ENCODE assay signal across 9 mouse cellular contexts in genomic region chr15:82167201-82168168, GRCm38 (mm10). TPM values are rescaled to one million over a fixed set of nuclear protein-coding genes. Genes with fewer than 3 reads are reported as not detected.
DNase-seq lines count a peak whose midpoint lies in the region; ATAC-seq and TF ChIP-seq lines count a peak whose summit lies in the region.
"Had no signal": no experiment of that assay in that cellular context is flagged by ENCODE, and none has a peak within 500 bp of the region (broad histone marks: within the 10 kb centered on the region; RNA-seq: fewer than 3 reads in every experiment).

No protein-coding gene starts in this region.

- TF ChIP-seq CTCF in ES-Bruce4 (IDR thresholded peaks at IDR 0.05; ENCODE audit: low read depth, low read length) = no peak

- no peak overlapping the region for H3K4me3 ChIP-seq in heart, embryonic 16.5 days (ENCODE audit: low read length)
- H3K4me3 ChIP-seq in ES-Bruce4 (ENCODE audit: low read depth, low read length) = peak overlapping the region; percentile 19; the same call in 1 of the 2 replicates
- no peak overlapping the region for H3K4me3 ChIP-seq in liver, embryonic 13.5 days (replicated peaks)

- no peak for TF ChIP-seq EP300 in ES-Bruce4 (IDR thresholded peaks at IDR 0.05; ENCODE audit: insufficient read depth, low read depth, low read length)

- ATAC-seq in heart, embryonic 16.5 days (replicated peaks; ENCODE audit: extremely low read depth, insufficient read depth, low FRiP score) = no peak
- no peak for ATAC-seq in liver, embryonic 13.5 days (ENCODE audit: low read depth)

- H3K27me3 ChIP-seq in heart, embryonic 16.5 days (ENCODE audit: control insufficient read depth, insufficient read depth, low read length) = no peaks in the 10 kb centered on the region
- no peaks in the 10 kb centered on the region for H3K27me3 ChIP-seq in ES-Bruce4 (ENCODE audit: control insufficient read depth, insufficient read depth, low read length, poor library complexity, severe bottlenecking)
- no peaks in the 10 kb centered on the region for H3K27me3 ChIP-seq in liver, embryonic 13.5 days

- H3K9ac ChIP-seq in heart, embryonic 16.5 days (ENCODE audit: low read length) = no peak overlapping the region
- peak overlapping the region; percentile 42 for H3K9ac ChIP-seq in ES-Bruce4 (ENCODE audit: low read depth, poor library complexity, severe bottlenecking)
- no peak overlapping the region for H3K9ac ChIP-seq in liver, embryonic 13.5 days

- WGBS in heart, embryonic 16.5 days = 59% methylated on average over 23 of the region's 23 CpGs
- 83% methylated on average over 23 of the region's 23 CpGs for WGBS in liver, embryonic 13.5 days (ENCODE audit: insufficient replicate concordance)

- H3K9me3 ChIP-seq in heart, embryonic 16.5 days (replicated peaks; ENCODE audit: control insufficient read depth, low read length) = no peaks in the 10 kb centered on the region
- no peaks in the 10 kb centered on the region for H3K9me3 ChIP-seq in ES-Bruce4 (replicated peaks; ENCODE audit: control insufficient read depth, insufficient read depth, low read length, poor library complexity, severe bottlenecking)
- H3K9me3 ChIP-seq in liver, embryonic 13.5 days (replicated peaks) = no peaks in the 10 kb centered on the region

- no peak overlapping the region for H3K4me2 ChIP-seq in heart, embryonic 16.5 days (ENCODE audit: low read depth, low read length)
- peak overlapping the region; percentile 47; the same call in 1 of the 2 replicates for H3K4me2 ChIP-seq in liver, embryonic 13.5 days

- no peak for DNase-seq in heart, adult 18-20 months
- DNase-seq in induced T-regulatory cell, adult 2 months (ENCODE audit: low read depth) = peak; percentile 67
- DNase-seq in liver, embryonic 13.5 days = no peak
- DNase-seq in thymus, postnatal 14 days = no peak
- DNase-seq in left cerebral cortex, adult 18-20 months (ENCODE audit: low spot score in 2 of 2) = no peak
- DNase-seq in right cerebral cortex, adult 2 months (ENCODE audit: low spot score in 2 of 2) = no peak
- DNase-seq: layer of hippocampus, adult 9-11 months had no signal

- H3K27ac ChIP-seq in heart, embryonic 16.5 days (ENCODE audit: low read length) = peak overlapping the region; percentile 18
- peak overlapping the region; percentile 47; the same call in 1 of the 2 replicates for H3K27ac ChIP-seq in ES-Bruce4 (ENCODE audit: insufficient read depth, low read length)
- no peak overlapping the region for H3K27ac ChIP-seq in liver, embryonic 13.5 days

- 0 out of 2 replicates have a peak, but pooled peaks cover 10% of the 10 kb centered on the region for H3K36me3 ChIP-seq in heart, embryonic 16.5 days (ENCODE audit: control insufficient read depth, insufficient read depth)
- peaks cover 11% of the 10 kb centered on the region for H3K36me3 ChIP-seq in ES-Bruce4 (ENCODE audit: control insufficient read depth, insufficient read depth, low read length, poor library complexity, severe bottlenecking)
- peaks cover 29% of the 10 kb centered on the region for H3K36me3 ChIP-seq in liver, embryonic 13.5 days

- TF ChIP-seq POLR2A in ES-Bruce4 (IDR thresholded peaks at IDR 0.05; ENCODE audit: insufficient read depth, low read length) = no peak

- H3K4me1 ChIP-seq in heart, embryonic 16.5 days (ENCODE audit: control insufficient read depth, insufficient read depth, low read length) = peaks cover 58% of the 10 kb centered on the region
- peaks cover 2% of the 10 kb centered on the region for H3K4me1 ChIP-seq in ES-Bruce4 (ENCODE audit: control insufficient read depth, insufficient read depth, low read length)
- H3K4me1 ChIP-seq in liver, embryonic 13.5 days (replicated peaks) = peaks cover 69% of the 10 kb centered on the region

RNA-seq across cellular contexts. Expression of gene Srebf2, which starts 20.5 kb away (rescaled TPM):
- polyA plus RNA-seq in heart, embryonic 16.5 days (2015; fragmentation: Nextera tagmentation; extraction: Ambion mirVana) = 91.6 and 92.0 TPM in 2 replicates
- 10 to 100 TPM; 18.2 to 22.1 TPM for total RNA-seq in heart, adult 18-20 months (2021)
- 205 and 210 TPM in 2 replicates for polyA plus RNA-seq in ES-Bruce4 (2011; ENCODE audit: insufficient read depth, insufficient read length, low read depth, missing spikeins)
- polyA plus RNA-seq in liver, embryonic 13.5 days (2015; fragmentation: Nextera tagmentation; extraction: Ambion mirVana) = 64.2 and 70.2 TPM in 2 replicates
- 100 to 1,000 TPM; 213 to 223 TPM for total RNA-seq in left cerebral cortex, adult 18-20 months (2021)

RNA-seq across cellular contexts. Expression of gene Ccdc134, which starts 39.8 kb away (rescaled TPM):
- 9.9 and 11.7 TPM in 2 replicates for polyA plus RNA-seq in heart, embryonic 16.5 days (2015; fragmentation: Nextera tagmentation; extraction: Ambion mirVana)
- 1 to 10 TPM; 4.0 to 4.4 TPM for total RNA-seq in heart, adult 18-20 months (2021)
- polyA plus RNA-seq in ES-Bruce4 (2011; ENCODE audit: insufficient read depth, insufficient read length, low read depth, missing spikeins) = 13.7 and 15.0 TPM in 2 replicates
- polyA plus RNA-seq in liver, embryonic 13.5 days (2015; fragmentation: Nextera tagmentation; extraction: Ambion mirVana) = 8.2 and 9.9 TPM in 2 replicates
- 10 to 100 TPM; 11.1 to 12.6 TPM for total RNA-seq in left cerebral cortex, adult 18-20 months (2021)

RNA-seq across cellular contexts. Expression of gene Shisa8, which starts 45.1 kb away (rescaled TPM):
- 0.15 and 0.32 TPM in 2 replicates for polyA plus RNA-seq in heart, embryonic 16.5 days (2015; fragmentation: Nextera tagmentation; extraction: Ambion mirVana)
- under 1 TPM in 1 of 2 experiments, not detected in 1; 0.21 TPM for total RNA-seq in heart, adult 18-20 months (2021)
- 6.8 and 7.4 TPM in 2 replicates for polyA plus RNA-seq in ES-Bruce4 (2011; ENCODE audit: insufficient read depth, insufficient read length, low read depth, missing spikeins)
- 0.08 and 0.10 TPM in 2 replicates for polyA plus RNA-seq in liver, embryonic 13.5 days (2015; fragmentation: Nextera tagmentation; extraction: Ambion mirVana)
- total RNA-seq in left cerebral cortex, adult 18-20 months (2021) = 1 to 10 TPM; 2.6 to 3.0 TPM

RNA-seq across cellular contexts. Expression of gene Tnfrsf13c, which starts 56.7 kb away (rescaled TPM):
- polyA plus RNA-seq in heart, embryonic 16.5 days (2015; fragmentation: Nextera tagmentation; extraction: Ambion mirVana) = 0.18 TPM in 1 of 2 replicates, not detected in the other
- 1 to 10 TPM in 1 of 2 experiments, under 1 TPM in 1; 0.35 to 2.2 TPM for total RNA-seq in heart, adult 18-20 months (2021)
- 1.9 and 2.3 TPM in 2 replicates for polyA plus RNA-seq in ES-Bruce4 (2011; ENCODE audit: insufficient read depth, insufficient read length, low read depth, missing spikeins)
- polyA plus RNA-seq in liver, embryonic 13.5 days (2015; fragmentation: Nextera tagmentation; extraction: Ambion mirVana) = 0.38 and 0.87 TPM in 2 replicates
- total RNA-seq in left cerebral cortex, adult 18-20 months (2021) = under 1 TPM; 0.26 to 0.49 TPM
